Mouse (Mus musculus): ENCODE results near the gene Col25a1.

DNA sequence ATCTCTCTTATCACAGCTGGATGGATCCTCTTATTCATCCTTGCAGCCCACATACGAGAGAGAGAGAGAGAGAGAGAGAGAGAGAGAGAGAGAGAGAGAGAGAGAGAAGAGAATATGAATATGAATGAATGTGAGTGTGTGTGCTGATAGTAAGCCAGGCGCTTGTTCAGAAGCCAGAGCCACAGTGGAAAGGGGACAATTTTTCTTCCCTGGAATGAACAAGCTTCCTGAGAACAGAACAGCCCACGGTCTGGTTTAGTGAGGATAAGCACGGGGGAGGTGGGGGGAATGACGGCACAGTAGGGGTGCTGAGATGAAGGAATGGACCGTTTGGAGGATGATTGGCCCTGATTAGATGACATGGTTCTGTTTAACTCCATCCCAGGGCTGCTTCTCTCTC lies 218.9 kb downstream of the Col25a1 start:
- TF ChIP-seq CTCF (IDR thresholded peaks at IDR 0.05; ENCODE audit: insufficient read depth, low read depth, low read length): no peak
- TF ChIP-seq POLR2A (IDR thresholded peaks at IDR 0.05; ENCODE audit: insufficient read depth, low read depth, low read length): no peak

All from olfactory bulb, adult 2 months (tissue).